Mouse (Mus musculus): ENCODE results near the gene Tmem256.

GRCm38 (mm10) chr11:69883066-69883465, 44.8 kb downstream of the Tmem256 start:
- no peak for TF ChIP-seq EP300 (IDR thresholded peaks at IDR 0.05; ENCODE audit: low read depth)
- peak; percentile 71 for TF ChIP-seq CTCF (IDR thresholded peaks at IDR 0.05; ENCODE audit: low read depth)

Measured in liver, postnatal 0 days (tissue).